Mouse (Mus musculus) embryo, embryonic 11 days (tissue): Measurements from ENCODE around the gene Olfr1417.
"Not testable (repeated sequence)": the region's sequence is repeated elsewhere in the genome, so short reads cannot be mapped to it uniquely, and the experiment has no call there.

Source experiments
- DNase-seq: peaks from one replicate; pipeline ENCODE4 v3.0.0-alpha.2; 2015

Gene Olfr1417

DNA sequence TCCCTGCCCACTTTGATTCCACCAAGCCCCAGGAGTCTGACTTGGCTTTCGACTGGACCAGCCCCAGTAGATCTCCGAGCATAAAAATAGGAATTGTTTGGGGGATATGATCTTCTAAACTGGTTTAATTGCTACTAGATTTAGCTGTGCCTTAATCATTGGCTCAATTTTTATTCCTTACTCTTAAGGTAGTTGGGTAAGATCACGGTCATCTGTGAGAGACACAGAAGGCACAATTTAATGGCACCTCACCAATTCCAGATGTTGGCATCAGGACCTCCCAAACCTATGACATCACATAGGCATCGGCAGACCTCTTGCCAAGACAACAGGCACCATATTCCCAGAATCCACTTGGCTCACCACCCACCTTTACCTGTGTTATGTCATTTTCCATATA is at the start of gene Olfr1417:
Gene Olfr1417, minus strand, starts transcription at position 101 of the 400 bp plus-strand sequence.
- no peak for DNase-seq

- DNase-seq = no peak
These were observed 47.2 kb upstream of the Olfr1417 start, which contains the start of gene Olfr1420 for GRCm38 (mm10) chr19:11886265-11886664. TSS of gene Olfr1420 (plus strand) at chr19:11886565.

- not testable (repeated sequence) for DNase-seq
These were observed 39.4 kb upstream of the Olfr1417 start for GRCm38 (mm10) chr19:11878404-11878803.

GRCm38 (mm10) chr19:11875006-11875405 is 36.0 kb upstream of the Olfr1417 start, which contains the start of gene Olfr1419:
TSS of gene Olfr1419 (minus strand) at chr19:11875106.
- DNase-seq = no peak

DNA sequence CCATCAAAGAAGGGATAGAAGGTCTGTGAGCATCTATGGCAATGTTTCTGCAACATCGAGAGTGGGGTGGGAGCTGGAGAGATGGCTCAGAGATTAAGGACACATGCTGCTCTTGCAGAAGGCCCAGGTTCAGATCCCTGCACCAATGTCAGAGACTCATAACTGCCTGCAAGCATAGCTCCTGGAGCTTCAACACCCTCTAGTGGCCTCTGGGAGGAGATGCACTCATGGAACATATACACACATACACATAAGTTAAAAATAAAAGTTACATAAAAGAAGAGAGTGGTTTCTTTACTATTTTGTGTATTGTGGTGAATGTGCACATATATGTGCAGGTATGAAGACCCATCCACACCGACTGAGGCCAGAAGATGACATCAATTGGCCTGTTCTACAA is 28.8 kb upstream of the Olfr1417 start:
- DNase-seq = no peak

GRCm38 (mm10) chr19:11860966-11861365 is 21.9 kb upstream of the Olfr1417 start, which contains the start of gene Olfr1418:
TSS of gene Olfr1418 (minus strand) at chr19:11861066.
- DNase-seq = no peak

DNA sequence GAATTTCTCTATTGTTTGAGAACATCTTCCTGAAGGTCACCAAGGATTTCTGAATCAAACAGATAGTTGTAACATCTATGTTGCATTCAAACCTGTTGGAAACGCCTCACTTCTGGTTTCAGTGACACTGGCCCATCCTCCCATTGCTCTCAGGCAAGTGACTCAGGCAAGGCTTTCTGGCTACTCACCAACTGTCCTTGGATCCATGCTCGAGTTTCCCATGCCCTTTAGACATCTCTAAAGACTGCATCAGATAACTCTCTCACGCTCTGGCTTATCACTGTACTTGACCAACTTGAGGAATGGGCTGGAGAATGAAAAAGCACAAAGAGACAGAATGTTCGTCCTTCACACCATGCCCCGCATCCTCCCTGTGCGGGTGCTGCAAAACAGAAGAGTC is 17.5 kb upstream of the Olfr1417 start:
- no peak for DNase-seq

GRCm38 (mm10) chr19:11854821-11855220 is 15.8 kb upstream of the Olfr1417 start:
- no peak for DNase-seq

DNA sequence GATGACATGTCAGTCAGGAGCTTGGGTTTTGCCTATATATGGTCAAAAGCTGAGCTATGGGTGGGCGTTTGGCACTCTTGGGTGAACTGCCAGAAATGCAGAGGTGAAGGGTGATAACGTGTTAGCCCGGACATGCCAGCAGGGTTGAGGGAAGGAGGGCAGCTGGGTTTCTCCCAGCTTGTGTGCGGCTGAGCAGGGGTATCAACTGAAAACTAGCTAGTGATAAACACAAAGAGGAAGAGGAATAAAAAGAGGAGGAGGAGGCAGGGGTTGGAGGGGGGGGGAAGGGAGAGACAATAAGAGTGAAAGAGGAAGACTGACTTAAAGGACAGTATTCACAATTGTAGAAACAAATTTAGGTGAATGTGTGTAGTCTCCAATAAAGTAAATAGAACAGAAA is 13.6 kb upstream of the Olfr1417 start:
- DNase-seq = no peak

DNA sequence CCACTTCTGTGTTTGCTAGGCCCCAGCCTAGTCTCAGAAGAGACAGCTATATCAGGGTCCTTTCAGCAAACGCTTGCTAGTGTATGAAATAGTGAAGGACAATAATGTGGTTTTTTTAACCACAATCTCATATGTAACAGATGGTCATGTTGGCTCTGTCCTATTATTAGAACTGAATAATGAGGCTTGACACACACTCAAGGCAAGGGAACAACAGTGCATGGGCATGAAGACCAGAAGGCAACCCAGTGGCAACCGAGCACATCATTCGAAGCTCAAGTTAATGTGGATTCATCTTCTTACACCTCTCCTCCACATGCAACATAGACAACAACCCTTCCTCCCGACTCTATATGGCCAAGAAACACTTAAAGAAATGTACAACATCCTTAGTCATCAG is 7.3 kb upstream of the Olfr1417 start:
- no peak for DNase-seq

- no peak for DNase-seq
These were observed 15.5 kb downstream of the Olfr1417 start for GRCm38 (mm10) chr19:11823346-11824065.

DNA sequence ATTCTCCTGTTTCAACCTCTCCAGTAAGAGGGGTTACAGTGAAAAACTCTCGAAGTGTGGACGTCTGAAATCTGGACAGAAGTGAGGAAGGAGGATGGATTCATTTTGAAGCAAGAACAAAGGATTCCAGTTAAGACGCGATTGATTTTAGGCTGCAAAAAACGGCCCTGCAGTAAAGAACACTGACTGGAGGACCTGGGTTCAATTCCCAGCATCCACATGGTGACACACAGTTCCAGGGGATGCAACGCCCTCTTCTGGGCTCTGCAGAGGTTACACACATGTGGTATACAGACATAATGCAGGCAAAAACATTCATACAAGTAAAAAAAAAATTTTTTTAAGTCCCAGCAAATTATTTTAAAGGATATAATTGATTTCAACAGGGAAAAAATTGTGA is 18.8 kb downstream of the Olfr1417 start:
- peak; percentile 27 for DNase-seq

DNA sequence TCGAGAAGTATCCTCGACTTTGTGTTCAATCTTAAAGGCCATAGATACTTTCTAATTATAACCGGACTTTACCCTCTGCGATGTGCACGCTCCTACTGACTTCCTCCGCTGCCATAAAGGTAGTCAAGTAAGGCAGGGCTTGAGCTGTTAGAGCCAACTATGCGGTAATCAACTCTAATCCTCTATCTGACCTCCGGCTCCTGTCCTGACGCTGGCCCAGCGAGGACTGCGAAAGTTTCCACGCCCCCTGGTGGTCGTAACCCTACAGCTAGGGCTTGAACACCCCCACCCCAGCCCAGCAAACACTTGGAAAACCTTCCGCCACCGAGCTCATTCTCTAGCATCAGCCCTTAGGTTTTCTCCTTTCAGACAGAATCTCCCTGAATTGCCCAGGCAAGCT is 19.2 kb downstream of the Olfr1417 start:
- DNase-seq = peak; percentile 93

- DNase-seq = peak; percentile 20
These were observed 19.8 kb downstream of the Olfr1417 start, which contains the start of gene Stx3 for GRCm38 (mm10) chr19:11819143-11819700. TSS of gene Stx3 (minus strand) at chr19:11819403.

- peak; percentile 68 for DNase-seq
These were observed 20.5 kb downstream of the Olfr1417 start for GRCm38 (mm10) chr19:11818199-11819142.

GRCm38 (mm10) chr19:11817586-11817985 is 21.4 kb downstream of the Olfr1417 start:
- DNase-seq = peak; percentile 9

DNA sequence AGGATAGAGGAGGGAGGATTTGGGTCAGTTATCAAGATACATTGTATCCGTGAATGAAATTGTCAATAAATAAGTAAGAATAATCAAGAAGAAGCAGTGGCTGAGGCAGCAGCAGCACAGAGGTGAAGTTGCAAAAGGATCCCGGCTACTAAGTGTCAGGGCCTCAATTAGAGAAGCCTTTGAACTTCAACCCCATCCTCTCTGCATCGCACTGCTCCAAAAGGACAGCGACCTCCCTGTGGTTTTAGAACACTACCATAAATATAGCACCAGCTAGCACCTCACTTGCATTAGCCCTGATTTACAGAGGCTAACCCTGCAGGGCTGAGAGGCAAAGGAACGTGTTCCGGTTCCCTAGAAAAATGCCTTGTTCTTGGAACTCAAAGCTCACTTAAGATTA is 22.3 kb downstream of the Olfr1417 start:
- DNase-seq = no peak

GRCm38 (mm10) chr19:11814742-11815333 is 24.2 kb downstream of the Olfr1417 start:
- no peak for DNase-seq

DNA sequence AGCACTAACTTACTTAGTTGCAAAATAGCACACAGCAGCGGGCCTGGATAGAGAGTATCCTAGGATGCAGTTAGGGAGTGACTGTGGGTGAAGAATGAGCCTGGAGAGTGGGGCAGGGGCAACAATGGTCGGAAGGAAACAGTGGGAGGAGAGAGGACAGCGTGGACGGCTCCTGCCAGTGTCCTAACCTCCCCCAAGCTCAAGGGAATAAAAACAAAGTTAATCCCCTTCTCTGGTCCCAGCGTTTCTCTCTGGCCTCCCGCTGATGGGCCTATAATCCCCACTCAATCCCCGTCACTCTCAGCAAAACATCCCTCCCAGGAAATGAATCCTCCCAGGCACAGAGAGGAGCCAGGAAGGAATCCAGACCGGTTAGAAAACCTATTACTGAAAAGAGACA is 25.4 kb downstream of the Olfr1417 start:
- DNase-seq = peak; percentile 21

DNA sequence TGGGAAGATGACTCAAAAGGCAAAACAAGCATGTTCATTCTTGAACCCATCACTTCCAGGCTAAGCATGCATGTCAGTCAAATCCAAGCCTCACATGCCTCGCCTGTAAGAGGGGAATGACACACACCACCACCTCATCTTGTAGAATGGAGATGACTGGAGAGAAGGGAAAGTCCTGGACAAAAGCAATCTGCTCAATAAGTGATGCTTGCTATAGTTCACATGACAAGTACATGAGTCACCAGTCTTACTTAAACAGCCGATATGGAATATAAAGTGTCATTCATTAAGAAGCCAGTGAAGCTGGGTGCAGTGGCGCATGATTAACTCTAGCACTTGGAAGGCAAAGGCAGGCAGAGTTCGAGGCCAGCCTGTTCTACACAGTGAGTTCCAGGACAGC is 25.9 kb downstream of the Olfr1417 start:
- no peak for DNase-seq

DNA sequence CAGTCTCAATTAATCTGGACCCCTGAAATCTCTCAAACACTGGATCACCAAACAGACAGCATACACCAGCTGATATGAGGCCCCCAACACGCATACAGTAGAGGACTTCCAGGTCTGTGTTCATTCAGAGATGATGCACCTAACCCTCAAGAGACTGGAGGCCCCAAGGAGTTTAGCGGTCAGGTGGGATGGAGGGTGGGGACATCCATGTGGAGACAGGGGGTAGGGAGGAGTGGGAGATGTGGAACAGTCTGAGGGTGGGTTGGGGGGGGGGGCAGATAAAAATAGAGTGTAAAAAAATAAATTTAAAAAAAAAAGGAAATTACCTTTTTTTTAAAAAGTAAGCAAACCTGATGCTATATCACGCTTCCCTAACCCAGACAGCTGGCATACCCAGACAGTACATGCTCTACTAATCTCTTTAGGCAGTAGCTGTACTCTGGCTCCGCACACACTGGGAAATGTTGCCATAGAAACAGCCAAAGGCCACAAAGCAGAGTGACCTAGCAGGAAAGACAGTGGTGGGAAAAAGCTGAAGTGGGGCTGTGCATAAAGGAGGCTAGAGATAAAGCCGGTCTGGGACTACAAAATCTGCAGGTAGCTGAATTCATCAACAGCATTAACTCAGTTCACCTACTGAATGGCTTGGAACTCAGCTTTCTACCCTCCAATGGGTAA is 27.2 kb downstream of the Olfr1417 start:
- DNase-seq = peak; percentile 62

DNA sequence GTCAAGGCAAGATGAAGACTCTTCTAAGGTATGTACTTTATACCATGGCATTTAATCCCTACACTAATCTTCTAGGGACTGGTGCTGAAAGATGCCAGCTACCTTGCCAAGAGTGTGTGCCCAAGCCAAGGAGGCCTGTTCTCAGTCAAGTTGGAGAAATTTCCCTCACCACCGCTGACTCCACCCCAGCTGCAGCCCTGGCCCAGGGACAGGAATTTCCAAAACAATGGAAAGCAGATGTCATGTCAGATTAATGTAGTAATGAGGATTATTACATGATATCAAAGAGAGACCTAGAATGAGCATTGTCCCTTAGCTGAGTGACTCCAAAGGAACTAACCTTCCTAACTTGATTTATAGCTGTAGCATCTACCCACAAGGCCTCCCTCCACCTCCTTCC is 28.2 kb downstream of the Olfr1417 start:
- no peak for DNase-seq
